Mouse (Mus musculus) brain, embryonic 14.5 days (tissue): ENCODE data around the gene Olfr1373.
"Not testable (repeated sequence)": the region's sequence is repeated elsewhere in the genome, so short reads cannot be mapped to it uniquely, and the experiment has no call there.

ENCODE experiments used
- CTCF ChIP-seq: fragments of 200-500 bp; IDR thresholded peaks from 2 replicates; pipeline ENCODE4 v1.5.1; 2012; ENCODE audit warnings: inconsistent platforms, mild to moderate bottlenecking, moderate library complexity, borderline replicate concordance; ENCODE audit not compliant: insufficient read depth, insufficient read length; ENCODE audit errors: extremely low read depth
- POLR2A ChIP-seq: fragments of 200-500 bp; IDR thresholded peaks from 2 replicates; pipeline ENCODE4 v1.6.1; 2012; ENCODE audit warnings: mild to moderate bottlenecking, inconsistent platforms, borderline replicate concordance; ENCODE audit not compliant: poor library complexity, insufficient read depth, insufficient read length, severe bottlenecking; ENCODE audit errors: extremely low read depth

DNA sequence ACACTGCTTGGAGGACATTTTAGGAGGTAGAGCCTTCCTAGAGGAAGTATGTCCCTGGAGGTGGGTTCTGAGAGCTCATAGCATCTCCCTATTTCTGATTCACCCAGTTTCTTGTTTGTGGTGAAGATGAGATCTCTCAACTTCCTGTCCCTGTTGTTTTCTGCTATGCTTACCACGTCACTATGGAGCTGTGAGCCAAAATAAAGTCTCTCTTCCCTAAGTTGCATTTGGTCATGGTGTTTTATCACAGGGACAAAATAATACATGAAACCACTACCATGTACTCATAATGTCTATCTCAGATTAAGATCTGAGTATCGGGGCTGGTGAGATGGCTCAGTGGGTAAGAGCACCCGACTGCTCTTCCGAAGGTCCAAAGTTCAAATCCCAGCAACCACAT, 35.3 kb upstream of the Olfr1373 start:
- TF ChIP-seq CTCF, POLR2A: not testable (repeated sequence)
